Mouse (Mus musculus): Measurements from ENCODE around the gene Plpp6. TPM values are rescaled to one million over a fixed set of nuclear protein-coding genes. Genes with fewer than 3 reads are reported as not detected.

Gene Plpp6
- 3.7 TPM in 2 replicates for polyA plus RNA-seq (2012; rRNA removed)

GRCm38 (mm10) chr19:28963842-28964551 lies at the start of gene Plpp6:
Plpp6 (plus strand) TSS chr19:28963953.

GRCm38 (mm10) chr19:28967652-28968051 lies 3.9 kb downstream of the Plpp6 start, which contains the start of gene 4430402I18Rik:
4430402I18Rik (minus strand) TSS chr19:28967800.

GRCm38 (mm10) chr19:28990194-28990589 lies 26.4 kb downstream of the Plpp6 start, which contains the start of gene Cdc37l1:
Cdc37l1 (plus strand) TSS chr19:28990352.

Other genes starting within 250 kb of the Plpp6 start
- not detected in 2 replicates for gene Slc1a1, start 128.9 kb upstream of the Plpp6 start, polyA plus RNA-seq (2012; rRNA removed)
- 1.1 and 1.6 TPM in 2 replicates for gene 4430402I18Rik, start 3.8 kb downstream of the Plpp6 start, polyA plus RNA-seq (2012; rRNA removed)
- gene Cdc37l1, start 26.4 kb downstream of the Plpp6 start, polyA plus RNA-seq (2012; rRNA removed), result 8.8 and 10.2 TPM in 2 replicates
- gene Ak3, start 84.0 kb downstream of the Plpp6 start, polyA plus RNA-seq (2012; rRNA removed), result 37.6 and 38.0 TPM in 2 replicates
- gene Rcl1, start 137.4 kb downstream of the Plpp6 start, polyA plus RNA-seq (2012; rRNA removed), result 37.9 and 38.6 TPM in 2 replicates

All from liver, embryonic 18 days (tissue).